Mouse (Mus musculus): ENCODE results near the gene Tap2.

DNA sequence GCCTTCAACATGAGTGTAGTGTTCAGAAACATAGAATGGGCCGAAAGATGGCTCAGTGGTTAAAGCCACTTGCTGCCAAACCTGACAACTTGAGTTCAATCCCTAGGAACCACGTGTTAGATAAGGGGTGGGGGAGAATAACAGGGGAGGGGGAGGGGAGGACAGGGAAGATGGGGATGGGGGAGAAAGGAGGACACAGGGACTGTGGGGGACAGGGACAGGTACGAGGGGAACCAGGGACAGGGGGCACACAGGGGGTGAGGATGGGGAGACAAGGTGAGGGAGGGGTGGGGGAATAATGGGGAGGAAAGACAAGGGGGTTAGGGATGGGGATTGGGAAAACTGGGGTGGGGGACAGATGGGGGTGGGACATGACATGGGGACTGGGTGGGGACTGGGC, 37.0 kb downstream of the Tap2 start:
- no peak for TF ChIP-seq GATA1 (IDR thresholded peaks at IDR 0.05; ENCODE audit: low read length)
- no peak for TF ChIP-seq TAL1 (IDR thresholded peaks at IDR 0.05; ENCODE audit: low read length)

All from erythroblast, embryonic 14.5 days (primary cell).